Mouse (Mus musculus) midbrain, embryonic 13.5 days (tissue): ENCODE measurements at regions not wholly inside any gene's neighbourhood (a gene's known extent, or its start where the extent isn't known, plus 50 kb on each side); places are given as distances from the start of the nearest gene placed in this dataset.

Experiments
- ATAC-seq: fragments of 200-750 bp; cut with Nextera tagmentation; 2 replicates; pipeline ENCODE4 v1.8.0; 2017; ENCODE audit warnings: mild to moderate bottlenecking, moderate TSS enrichment, moderate library complexity
- H3K27ac ChIP-seq: fragments of 300-500 bp; sonication (generic); 2 replicates; pipeline ENCODE4 v1.5.1; 2015; ENCODE audit warnings: inconsistent platforms, mild to moderate bottlenecking, moderate library complexity
- H3K27me3 ChIP-seq: fragments of 300-500 bp; sonication (generic); 2 replicates; pipeline ENCODE4 v1.6.1; 2015; ENCODE audit warnings: mild to moderate bottlenecking, inconsistent platforms
- H3K36me3 ChIP-seq: fragments of 300-500 bp; sonication (generic); 2 replicates; pipeline ENCODE4 v1.6.1; 2015; ENCODE audit warnings: mild to moderate bottlenecking, inconsistent platforms
- H3K4me1 ChIP-seq: fragments of 300-500 bp; sonication (generic); replicated peaks from 2 replicates; pipeline ENCODE4 v1.6.1; 2015; ENCODE audit warnings: inconsistent platforms
- H3K4me2 ChIP-seq: fragments of 300-500 bp; sonication (generic); replicated peaks from 2 replicates; pipeline ENCODE4 v1.6.1; 2015; ENCODE audit warnings: moderate library complexity, mild to moderate bottlenecking, inconsistent platforms
- H3K4me3 ChIP-seq: fragments of 300-500 bp; sonication (generic); replicated peaks from 2 replicates; pipeline ENCODE4 v1.5.1; 2015; ENCODE audit warnings: mild to moderate bottlenecking, inconsistent platforms
- H3K9ac ChIP-seq: fragments of 300-500 bp; sonication (generic); replicated peaks from 2 replicates; pipeline ENCODE4 v1.6.1; 2015; ENCODE audit warnings: mild to moderate bottlenecking, inconsistent platforms
- H3K9me3 ChIP-seq: fragments of 300-500 bp; sonication (generic); 2 replicates; pipeline ENCODE4 v1.6.1; 2016; ENCODE audit warnings: mild to moderate bottlenecking, inconsistent platforms
- WGBS: fragments of 180-500 bp; shearing (Covaris S2); methylation state at CpG from one replicate; pipeline ENCODE4 v1.1.7; 2015; 5-methylcytosine and 5-hydroxymethylcytosine counted together

DNA sequence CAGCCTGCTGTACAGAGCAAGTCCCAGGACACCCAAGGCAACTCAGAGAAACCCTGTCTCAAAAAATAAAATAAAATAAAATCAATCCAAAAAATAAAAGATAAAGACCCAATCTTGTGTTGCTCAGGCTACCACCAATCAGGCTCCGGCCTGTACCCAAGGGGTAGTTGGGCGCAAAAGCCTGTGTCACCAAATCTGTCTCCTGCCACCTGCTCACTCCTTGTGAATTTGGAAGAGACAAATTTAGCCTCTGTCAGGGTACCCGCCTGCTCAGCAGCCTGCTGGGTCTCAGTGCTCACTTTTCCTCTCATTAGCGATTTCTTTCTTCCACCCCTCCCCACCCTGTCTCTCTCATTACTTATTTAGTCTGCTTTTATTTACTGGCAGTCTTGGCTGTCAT is 54.6 kb downstream of the Sox4 start:
- no peak for ATAC-seq
- Histone ChIP-seq H3K4me2 (no peak overlapping the region), H3K9me3 (peaks cover 9% of the 10 kb centered on the region), H3K4me1 (no peaks in the 10 kb centered on the region), H3K27ac (no peak overlapping the region), H3K4me3 (no peak overlapping the region), H3K36me3 (no peaks in the 10 kb centered on the region), H3K27me3 (no peaks in the 10 kb centered on the region), H3K9ac (no peak overlapping the region)
- 84% methylated on average over 4 of the region's 4 CpGs for WGBS

DNA sequence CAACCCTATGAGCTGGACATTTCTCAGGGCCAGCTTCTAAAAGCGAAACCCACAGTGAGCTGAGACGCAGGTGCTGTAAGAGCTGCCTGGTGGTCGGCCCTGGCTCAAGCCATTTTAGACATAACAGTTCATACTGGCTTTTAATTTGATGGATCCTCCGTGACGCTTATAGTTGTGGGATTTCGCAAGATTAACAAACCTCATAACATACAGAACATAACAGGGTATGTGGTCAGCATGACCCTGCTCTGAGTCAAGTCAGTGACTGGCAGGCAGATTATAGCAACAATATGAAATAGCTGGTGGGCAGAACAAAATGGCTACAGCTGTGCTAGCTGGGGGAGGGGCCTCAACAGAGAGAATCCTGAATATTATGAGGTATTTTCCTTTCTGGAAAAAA is 60.6 kb downstream of the Sox4 start:
- H3K9ac ChIP-seq, result no peak overlapping the region
- peaks cover 6% of the 10 kb centered on the region; the same call in 1 of the 2 replicates for H3K27me3 ChIP-seq
- no peaks in the 10 kb centered on the region for H3K36me3 ChIP-seq
- H3K4me2 ChIP-seq, result no peak overlapping the region
- 0 out of 2 replicates have a peak, but pooled peaks cover 2% of the 10 kb centered on the region for H3K4me1 ChIP-seq
- ATAC-seq, result no peak
- no peak overlapping the region for H3K4me3 ChIP-seq
- peaks cover 9% of the 10 kb centered on the region for H3K9me3 ChIP-seq
- 90% methylated on average over 6 of the region's 6 CpGs for WGBS
- H3K27ac ChIP-seq, result no peak overlapping the region

DNA sequence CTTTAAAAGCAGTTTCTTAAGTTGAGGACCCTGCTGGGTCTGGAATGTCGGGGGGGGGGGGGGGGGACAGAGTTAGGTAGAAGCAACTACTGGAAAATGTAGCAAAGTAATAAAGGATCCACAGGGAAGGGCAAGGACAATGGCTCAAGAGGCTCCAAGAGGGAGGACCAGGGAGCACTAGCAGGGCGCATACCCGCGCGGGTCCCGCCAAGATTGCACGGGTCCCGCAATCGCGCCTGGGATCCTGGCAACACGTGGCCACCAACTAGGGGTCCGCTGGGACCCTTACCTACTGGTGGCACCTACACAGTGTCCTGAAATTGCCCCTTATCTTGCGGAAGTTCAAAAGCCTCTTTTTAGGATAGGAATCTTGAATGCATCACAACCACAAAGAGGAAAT is 66.4 kb downstream of the Sox4 start:
- Histone ChIP-seq H3K27me3 (peaks cover 15% of the 10 kb centered on the region; the same call in 1 of the 2 replicates), H3K9me3 (no peaks in the 10 kb centered on the region), H3K36me3 (no peaks in the 10 kb centered on the region), H3K9ac (no peak overlapping the region), H3K4me3 (0 out of 2 replicates have a peak overlapping the region, but pooled peaks have one; percentile 0), H3K27ac (no peak overlapping the region), H3K4me2 (peak overlapping the region; percentile 39), H3K4me1 (peaks cover 34% of the 10 kb centered on the region)
- 9% methylated on average over 13 of the region's 13 CpGs for WGBS
- ATAC-seq, result no peak

DNA sequence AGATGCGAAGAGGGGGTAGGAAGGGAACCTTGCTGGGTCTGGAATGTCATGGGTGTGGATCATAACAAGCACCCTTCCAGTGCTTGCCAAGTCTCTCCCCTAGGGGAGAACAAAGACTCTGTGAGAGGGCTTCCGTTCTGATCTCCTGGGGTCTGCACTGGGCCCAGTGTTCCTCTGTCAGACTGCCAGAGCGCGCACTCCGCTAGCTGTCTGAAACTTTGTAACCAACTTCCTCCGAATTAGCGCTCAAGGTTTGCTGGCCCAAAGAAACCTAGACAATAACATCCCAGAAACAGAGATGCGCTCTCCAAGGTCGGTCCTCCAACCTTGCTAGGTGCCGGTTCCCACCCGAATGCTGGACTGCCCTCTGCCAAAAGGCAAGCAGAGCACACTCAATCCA is 66.8 kb downstream of the Sox4 start:
- Histone ChIP-seq H3K4me1 (peaks cover 38% of the 10 kb centered on the region), H3K27me3 (peaks cover 15% of the 10 kb centered on the region; the same call in 1 of the 2 replicates), H3K4me2 (peak overlapping the region; percentile 39), H3K27ac (no peak overlapping the region), H3K9me3 (no peaks in the 10 kb centered on the region), H3K9ac (no peak overlapping the region), H3K36me3 (no peaks in the 10 kb centered on the region), H3K4me3 (0 out of 2 replicates have a peak overlapping the region, but pooled peaks have one; percentile 0)
- ATAC-seq, result peak; percentile 37; the same call in 1 of the 2 replicates
- 11% methylated on average over 11 of the region's 11 CpGs for WGBS

DNA sequence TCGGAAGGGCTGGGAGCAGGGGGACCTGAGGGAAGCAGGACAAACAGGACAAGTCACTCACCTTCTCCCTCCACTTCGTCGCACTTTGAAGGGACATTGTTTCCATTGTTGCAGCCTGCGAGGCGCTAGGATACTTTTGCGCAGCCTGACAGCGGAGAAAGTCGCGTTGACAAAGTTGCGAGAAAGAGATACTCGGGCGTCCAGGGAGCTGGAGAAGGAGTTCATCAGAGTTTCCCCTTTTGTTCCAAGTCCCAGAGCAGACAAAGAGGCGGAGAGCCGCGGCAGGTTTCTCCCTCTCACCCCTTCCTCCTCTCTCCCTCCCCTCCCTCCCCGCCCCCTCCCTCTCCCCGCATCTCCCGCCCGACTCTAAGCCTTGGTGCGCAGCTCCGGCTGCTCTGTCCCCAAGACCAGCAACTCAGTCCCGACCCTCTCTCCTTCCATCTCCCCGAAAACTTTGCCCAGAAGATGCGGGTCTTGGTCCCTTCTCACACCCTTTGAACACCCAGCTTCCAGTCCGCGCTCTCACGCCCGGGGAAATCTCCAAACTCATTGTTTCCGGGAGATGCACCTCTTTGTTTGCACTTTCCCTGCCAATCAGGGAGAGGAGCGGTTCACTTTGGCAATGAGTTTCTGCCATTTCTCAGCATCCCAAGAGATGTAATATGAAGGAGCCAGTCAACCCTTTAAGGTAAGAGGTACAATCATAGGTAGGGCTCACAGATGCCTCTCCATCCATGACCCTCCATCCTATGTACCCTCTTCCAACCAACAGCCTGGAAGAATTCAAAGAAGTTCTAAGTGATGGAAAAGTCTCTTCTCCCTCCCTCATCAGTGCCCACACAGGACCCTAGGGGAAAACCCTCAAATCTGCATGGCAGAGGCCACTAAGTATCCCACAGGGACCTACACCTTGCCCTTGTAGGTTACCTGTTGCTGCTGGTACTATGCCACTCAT is 68.2 kb downstream of the Sox4 start:
- peak overlapping the region; percentile 74 for H3K9ac ChIP-seq
- H3K9me3 ChIP-seq, result no peaks in the 10 kb centered on the region
- H3K4me3 ChIP-seq, result peak overlapping the region; percentile 67
- H3K4me2 ChIP-seq, result peak overlapping the region; percentile 79
- under 1% methylated on average over 27 of the region's 30 CpGs for WGBS
- H3K27ac ChIP-seq, result peak overlapping the region; percentile 68; the same call in 1 of the 2 replicates
- no peaks in the 10 kb centered on the region for H3K36me3 ChIP-seq
- peaks cover 51% of the 10 kb centered on the region for H3K4me1 ChIP-seq
- ATAC-seq, result peak; percentile 78
- H3K27me3 ChIP-seq, result peaks cover 15% of the 10 kb centered on the region; the same call in 1 of the 2 replicates

DNA sequence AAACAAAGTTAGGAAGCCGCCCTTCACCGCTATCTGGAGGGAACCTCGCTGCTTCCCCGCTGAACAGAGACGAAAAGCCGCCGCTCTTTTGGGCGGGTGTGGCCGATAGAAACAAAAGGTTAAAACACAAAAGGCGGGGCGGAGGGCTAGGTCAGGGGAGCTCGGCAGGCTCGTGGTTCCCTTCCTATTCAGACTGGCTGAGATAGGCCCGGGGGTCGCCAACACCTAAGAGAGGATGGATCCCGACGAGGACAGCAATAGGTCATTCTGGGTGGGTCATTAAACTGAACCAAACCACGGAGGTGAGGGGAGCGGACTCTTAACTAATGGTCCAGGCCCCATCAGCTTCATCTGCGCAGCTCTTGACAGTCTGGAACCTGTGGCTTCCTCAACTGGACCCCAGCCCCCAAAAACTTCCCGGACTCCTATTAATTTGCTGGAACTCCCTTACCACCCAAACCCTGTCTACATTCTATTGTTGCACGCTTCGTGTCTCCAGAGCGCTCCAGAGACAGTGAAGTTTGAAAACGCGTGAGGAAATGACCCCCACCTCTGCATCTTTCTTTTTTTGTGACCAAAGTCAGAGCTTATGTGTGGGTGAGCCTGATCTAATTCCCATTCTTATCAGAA is 69.2 kb downstream of the Sox4 start:
- Histone ChIP-seq H3K36me3 (no peaks in the 10 kb centered on the region), H3K27me3 (peaks cover 15% of the 10 kb centered on the region; the same call in 1 of the 2 replicates), H3K27ac (peak overlapping the region; percentile 21; the same call in 1 of the 2 replicates), H3K9ac (peak overlapping the region; percentile 74), H3K9me3 (no peaks in the 10 kb centered on the region), H3K4me3 (peak overlapping the region; percentile 67), H3K4me2 (peak overlapping the region; percentile 79), H3K4me1 (peaks cover 61% of the 10 kb centered on the region)
- peak; percentile 32; the same call in 1 of the 2 replicates for ATAC-seq
- WGBS, result 2% methylated on average over 26 of the region's 26 CpGs

DNA sequence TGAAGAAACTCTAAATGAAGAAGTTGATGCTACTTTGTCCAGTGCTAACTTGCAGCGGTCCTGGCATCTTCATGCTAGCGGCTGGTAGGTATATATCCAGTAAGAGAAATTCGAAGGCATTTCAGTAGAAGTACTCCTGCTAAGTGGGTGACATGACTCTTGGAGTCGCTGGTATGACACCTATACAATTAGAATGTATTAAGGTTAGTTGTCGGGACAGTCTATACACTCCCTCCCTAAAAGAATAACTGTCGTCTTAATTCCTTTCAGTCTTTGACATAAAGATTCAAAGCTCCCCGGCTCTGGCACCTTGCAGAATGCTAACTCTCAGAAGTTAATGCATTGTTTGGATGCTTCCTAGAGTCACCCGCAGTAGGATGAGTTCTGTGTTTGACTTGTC is 70.1 kb downstream of the Sox4 start:
- Histone ChIP-seq H3K36me3 (no peaks in the 10 kb centered on the region), H3K4me3 (peak overlapping the region; percentile 67), H3K9me3 (no peaks in the 10 kb centered on the region), H3K27me3 (peaks cover 13% of the 10 kb centered on the region; the same call in 1 of the 2 replicates), H3K9ac (peak overlapping the region; percentile 74), H3K27ac (no peak overlapping the region), H3K4me2 (peak overlapping the region; percentile 79), H3K4me1 (peaks cover 71% of the 10 kb centered on the region)
- 25% methylated on average over 8 of the region's 8 CpGs for WGBS
- ATAC-seq, result no peak

DNA sequence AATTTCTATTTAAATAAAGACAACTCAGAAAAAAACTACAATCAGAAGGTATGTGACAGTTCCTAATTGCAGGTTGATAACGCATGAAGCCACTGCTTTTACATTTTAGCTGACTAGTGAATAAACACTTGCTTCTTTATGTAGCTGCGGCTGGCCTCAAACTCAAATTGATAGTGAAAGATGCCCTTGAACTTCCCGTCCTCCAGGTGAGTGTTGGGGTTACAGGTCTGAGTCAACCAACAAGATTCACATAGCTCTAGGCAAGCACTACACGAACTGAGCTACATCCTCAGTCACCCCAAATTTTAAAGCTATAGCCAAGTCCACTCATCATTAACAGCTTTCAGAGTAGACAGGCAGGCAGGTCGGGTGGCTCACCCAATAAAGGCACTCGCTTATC is 72.6 kb downstream of the Sox4 start:
- Histone ChIP-seq H3K4me1 (peaks cover 74% of the 10 kb centered on the region), H3K4me3 (peak overlapping the region; percentile 67), H3K27ac (no peak overlapping the region), H3K9me3 (no peaks in the 10 kb centered on the region), H3K9ac (no peak overlapping the region; the same call in 1 of the 2 replicates), H3K27me3 (no peaks in the 10 kb centered on the region), H3K36me3 (no peaks in the 10 kb centered on the region), H3K4me2 (peak overlapping the region; percentile 79)
- WGBS, result 77% methylated on average over 6 of the region's 6 CpGs
- no peak for ATAC-seq

DNA sequence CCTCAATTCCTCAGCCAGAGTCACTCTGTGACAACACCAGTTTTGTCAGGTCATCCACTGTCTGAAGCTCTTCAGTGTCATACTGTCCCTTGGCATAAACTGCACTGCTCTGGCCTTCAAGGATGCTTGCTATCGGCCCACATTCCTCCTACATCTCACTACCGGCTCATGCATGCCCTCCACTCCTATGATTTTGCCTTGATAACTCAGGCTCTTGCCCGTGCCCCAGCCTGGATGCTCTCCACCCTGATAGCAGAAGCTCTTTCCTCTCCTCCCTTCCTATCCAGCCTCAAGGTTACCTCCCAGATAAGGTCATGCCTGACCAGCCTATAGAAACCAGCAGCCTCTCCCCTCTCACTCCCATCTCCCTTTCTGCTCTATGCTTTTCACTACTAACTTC is 74.8 kb downstream of the Sox4 start:
- no peak overlapping the region for H3K27ac ChIP-seq
- 0 out of 2 replicates have a peak overlapping the region, but pooled peaks have one; percentile 14 for H3K9ac ChIP-seq
- H3K4me2 ChIP-seq, result peak overlapping the region; percentile 26
- H3K4me3 ChIP-seq, result no peak overlapping the region
- no peak for ATAC-seq
- peaks cover 74% of the 10 kb centered on the region for H3K4me1 ChIP-seq
- H3K27me3 ChIP-seq, result no peaks in the 10 kb centered on the region
- peaks cover 9% of the 10 kb centered on the region; the same call in 1 of the 2 replicates for H3K36me3 ChIP-seq
- WGBS, result 83% methylated on average over 3 of the region's 3 CpGs
- H3K9me3 ChIP-seq, result no peaks in the 10 kb centered on the region

DNA sequence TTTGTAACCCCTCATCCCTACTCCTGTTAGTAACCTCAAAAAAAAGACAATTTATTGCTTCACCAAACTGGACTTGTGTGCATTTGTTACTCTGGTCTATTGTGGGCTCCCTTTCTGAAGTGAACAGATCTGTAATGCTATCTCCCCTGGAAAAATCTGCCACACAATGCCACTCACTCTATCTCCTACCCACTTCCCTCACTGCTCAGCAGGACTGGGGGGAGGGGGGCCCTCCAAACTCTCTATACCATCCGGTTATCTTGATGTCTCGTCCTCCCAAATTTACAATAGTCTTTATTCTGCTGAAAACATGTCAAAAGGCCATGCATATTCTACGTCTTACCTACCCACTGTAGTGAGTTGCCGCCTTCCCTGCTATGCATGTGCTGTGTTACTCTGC is 76.7 kb downstream of the Sox4 start:
- 76% methylated on average over 4 of the region's 4 CpGs for WGBS
- Histone ChIP-seq H3K27me3 (no peaks in the 10 kb centered on the region), H3K4me3 (no peak overlapping the region), H3K9ac (no peak overlapping the region), H3K4me2 (0 out of 2 replicates have a peak overlapping the region, but pooled peaks have one; percentile 5), H3K36me3 (peaks cover 22% of the 10 kb centered on the region), H3K27ac (no peak overlapping the region), H3K9me3 (no peaks in the 10 kb centered on the region), H3K4me1 (peaks cover 57% of the 10 kb centered on the region)
- no peak for ATAC-seq

DNA sequence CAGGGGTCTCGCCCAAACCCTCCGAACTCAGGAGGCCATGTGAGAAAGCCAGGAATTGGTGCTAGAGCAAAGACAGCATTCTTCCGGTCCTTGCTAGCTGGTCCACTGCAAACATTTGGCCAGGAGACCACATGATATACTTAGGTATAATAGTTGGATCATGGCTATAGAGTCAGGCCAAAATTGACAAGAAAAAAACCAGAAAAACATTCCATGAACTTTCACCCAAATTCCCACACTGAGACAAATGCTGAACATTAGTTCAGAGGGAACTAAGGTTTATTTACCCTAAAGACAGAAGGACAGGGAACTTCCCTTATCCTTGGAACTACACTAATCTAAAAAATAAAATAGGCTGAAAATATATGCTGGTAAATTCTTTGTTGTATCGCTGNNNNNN is 82.8 kb downstream of the Sox4 start:
- H3K9ac ChIP-seq, result no peak overlapping the region
- peaks cover 35% of the 10 kb centered on the region for H3K4me1 ChIP-seq
- no peaks in the 10 kb centered on the region for H3K27me3 ChIP-seq
- H3K27ac ChIP-seq, result no peak overlapping the region
- ATAC-seq, result no peak
- no peaks in the 10 kb centered on the region for H3K9me3 ChIP-seq
- H3K36me3 ChIP-seq, result peaks cover 45% of the 10 kb centered on the region
- WGBS, result 94% methylated on average over 4 of the region's 4 CpGs
- H3K4me2 ChIP-seq, result no peak overlapping the region
- H3K4me3 ChIP-seq, result no peak overlapping the region

DNA sequence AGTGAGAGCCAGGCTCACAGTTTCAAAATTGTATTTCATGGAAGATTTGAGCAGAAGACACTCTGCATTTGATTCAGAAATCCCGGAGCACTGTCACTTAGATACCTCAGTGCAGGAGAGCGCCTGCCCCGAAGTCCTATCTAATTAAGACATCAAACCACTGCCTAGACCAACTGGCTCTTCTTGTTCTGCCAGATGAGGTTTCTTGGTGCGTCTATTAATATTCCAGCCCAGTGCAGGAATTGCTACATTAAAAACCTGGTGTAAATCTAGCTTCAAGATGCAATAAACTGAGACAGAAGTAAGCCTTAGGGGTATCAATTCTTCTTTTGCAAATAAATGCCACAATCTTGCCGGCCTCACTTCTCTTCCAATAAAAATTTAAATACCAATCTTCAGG is 86.3 kb downstream of the Sox4 start:
- H3K27me3 ChIP-seq, result no peaks in the 10 kb centered on the region
- 0 out of 2 replicates have a peak overlapping the region, but pooled peaks have one; percentile 20 for H3K27ac ChIP-seq
- WGBS, result 49% methylated on average over 5 of the region's 5 CpGs
- no peak overlapping the region for H3K9ac ChIP-seq
- ATAC-seq, result no peak
- H3K4me2 ChIP-seq, result no peak overlapping the region
- peaks cover 4% of the 10 kb centered on the region; the same call in 1 of the 2 replicates for H3K9me3 ChIP-seq
- H3K4me3 ChIP-seq, result no peak overlapping the region
- peaks cover 50% of the 10 kb centered on the region for H3K36me3 ChIP-seq
- peaks cover 29% of the 10 kb centered on the region for H3K4me1 ChIP-seq
